Mouse (Mus musculus) intestine, postnatal 0 days (tissue): ENCODE results near the gene Gale. TPM values are rescaled to one million over a fixed set of nuclear protein-coding genes. Genes with fewer than 3 reads are reported as not detected.
A peak's percentile ranks its signal among the peaks of the same experiment; 100 is the strongest.

Source experiments
- ATAC-seq: fragments of 200-750 bp; cut with Nextera tagmentation; 2 replicates; pipeline ENCODE4 v1.8.0; 2017; ENCODE audit warnings: mild to moderate bottlenecking, moderate TSS enrichment, moderate library complexity
- H3K27ac ChIP-seq: fragments of 300-500 bp; sonication (generic); 2 replicates; pipeline ENCODE4 v1.5.1; 2014; ENCODE audit warnings: mild to moderate bottlenecking, low read depth, low read length, moderate library complexity
- H3K27me3 ChIP-seq: fragments of 300-500 bp; sonication (generic); replicated peaks from 2 replicates; pipeline ENCODE4 v1.6.1; 2014; ENCODE audit warnings: low read length, mixed read lengths; ENCODE audit not compliant: control insufficient read depth, insufficient read depth
- H3K36me3 ChIP-seq: fragments of 300-500 bp; sonication (generic); 2 replicates; pipeline ENCODE4 v1.6.1; 2014; ENCODE audit warnings: mild to moderate bottlenecking, moderate library complexity; ENCODE audit not compliant: control insufficient read depth, insufficient read depth
- H3K4me1 ChIP-seq: fragments of 300-500 bp; sonication (generic); replicated peaks from 2 replicates; pipeline ENCODE4 v1.6.1; 2014; ENCODE audit warnings: antibody characterized with exemption, low read length, mixed read lengths; ENCODE audit not compliant: control insufficient read depth, insufficient read depth
- H3K4me2 ChIP-seq: fragments of 300-500 bp; sonication (generic); replicated peaks from 2 replicates; pipeline ENCODE4 v1.6.1; 2014; ENCODE audit warnings: low read depth, mild to moderate bottlenecking, moderate library complexity
- H3K4me3 ChIP-seq: fragments of 300-500 bp; sonication (generic); 2 replicates; pipeline ENCODE4 v1.5.1; 2014; ENCODE audit warnings: low read depth, low read length
- H3K9ac ChIP-seq: fragments of 300-500 bp; sonication (generic); 2 replicates; pipeline ENCODE4 v1.6.1; 2014; ENCODE audit warnings: mild to moderate bottlenecking, low read depth, low read length
- H3K9me3 ChIP-seq: fragments of 300-500 bp; sonication (generic); 2 replicates; pipeline ENCODE4 v1.6.1; 2016; ENCODE audit warnings: mixed run types; ENCODE audit not compliant: control insufficient read depth
- CTCF ChIP-seq: sonication (generic); IDR thresholded peaks from 2 replicates; pipeline ENCODE4 v1.5.1; 2016; ENCODE audit warnings: low read depth, mild to moderate bottlenecking, control low read depth, antibody characterized with exemption, moderate library complexity
- WGBS: fragments of 180-500 bp; shearing (Covaris S2); extraction: QIAGEN DNeasy Blood & Tissue Kit; methylation state at CpG from one replicate; pipeline ENCODE4 v1.1.7; 2014; 5-methylcytosine and 5-hydroxymethylcytosine counted together
- polyA plus RNA-seq: library from polyadenylated mRNA; unstranded; fragments of >200 nt; fragmentation: Nextera tagmentation; extraction: Ambion mirVana; gene quantifications from 2 replicates; pipeline ENCODE4 v1.2.1, GENCODE M21; 2015

Gene Gale
- polyA plus RNA-seq, 1 experiment from 2014 or later, result 131 TPM

DNA sequence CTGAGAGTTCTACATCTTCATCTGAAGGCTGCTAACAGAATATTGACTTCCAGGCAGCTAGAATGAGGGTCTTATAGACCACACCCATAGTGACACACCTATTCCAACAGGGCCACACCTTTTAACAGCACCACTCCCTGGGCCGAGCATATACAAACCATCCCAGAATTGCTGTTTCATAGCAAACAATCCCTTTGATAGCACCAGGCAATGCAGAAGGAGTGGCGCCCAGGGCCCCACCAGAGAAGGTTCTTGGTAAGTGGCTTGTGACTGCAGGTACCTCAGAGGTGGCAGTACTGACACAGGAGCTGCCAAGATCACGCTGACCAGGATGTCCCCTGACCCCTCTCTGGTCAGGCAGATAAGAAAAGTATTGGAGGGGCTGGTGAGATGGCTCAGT is 10.3 kb upstream of the Gale start:
- H3K27me3 ChIP-seq, result no peaks in the 10 kb centered on the region
- TF ChIP-seq CTCF, result no peak
- H3K9ac ChIP-seq, result no peak overlapping the region
- H3K4me3 ChIP-seq, result no peak overlapping the region
- WGBS, result 55% methylated on average over 3 of the region's 3 CpGs
- H3K4me1 ChIP-seq, result no peaks in the 10 kb centered on the region
- 0 out of 2 replicates have a peak overlapping the region, but pooled peaks have one; percentile 15 for H3K27ac ChIP-seq
- H3K36me3 ChIP-seq, result peaks cover 43% of the 10 kb centered on the region
- peak; percentile 18; the same call in 1 of the 2 replicates for ATAC-seq
- no peaks in the 10 kb centered on the region for H3K9me3 ChIP-seq
- H3K4me2 ChIP-seq, result no peak overlapping the region

DNA sequence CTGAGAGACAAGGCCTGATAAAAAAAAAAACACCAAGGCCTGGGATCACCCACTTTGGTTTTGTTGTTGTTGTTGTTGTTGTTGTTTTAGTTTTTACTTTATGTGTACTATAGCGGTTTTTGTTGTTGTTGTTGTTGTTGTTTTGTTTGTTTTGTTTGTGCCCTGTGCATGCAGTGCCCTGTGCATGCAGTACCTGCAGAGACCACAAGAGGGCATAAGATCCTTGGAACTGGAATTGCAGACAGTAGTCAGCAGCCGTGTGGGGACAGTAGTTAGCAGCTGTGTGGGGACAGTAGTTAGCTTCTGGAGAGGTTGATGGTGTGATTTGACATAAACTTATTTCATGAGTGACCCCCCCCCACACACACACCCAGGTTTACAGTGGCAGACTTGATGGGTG is 9.3 kb upstream of the Gale start:
- no peak overlapping the region for H3K4me3 ChIP-seq
- H3K4me1 ChIP-seq, result 0 out of 2 replicates have a peak, but pooled peaks cover 3% of the 10 kb centered on the region
- ATAC-seq, result no peak
- 24% methylated on average over 2 of the region's 2 CpGs for WGBS
- no peak overlapping the region for H3K9ac ChIP-seq
- H3K36me3 ChIP-seq, result peaks cover 47% of the 10 kb centered on the region
- no peak overlapping the region for H3K4me2 ChIP-seq
- no peaks in the 10 kb centered on the region for H3K9me3 ChIP-seq
- no peak overlapping the region for H3K27ac ChIP-seq
- H3K27me3 ChIP-seq, result no peaks in the 10 kb centered on the region
- TF ChIP-seq CTCF, result peak; percentile 96

DNA sequence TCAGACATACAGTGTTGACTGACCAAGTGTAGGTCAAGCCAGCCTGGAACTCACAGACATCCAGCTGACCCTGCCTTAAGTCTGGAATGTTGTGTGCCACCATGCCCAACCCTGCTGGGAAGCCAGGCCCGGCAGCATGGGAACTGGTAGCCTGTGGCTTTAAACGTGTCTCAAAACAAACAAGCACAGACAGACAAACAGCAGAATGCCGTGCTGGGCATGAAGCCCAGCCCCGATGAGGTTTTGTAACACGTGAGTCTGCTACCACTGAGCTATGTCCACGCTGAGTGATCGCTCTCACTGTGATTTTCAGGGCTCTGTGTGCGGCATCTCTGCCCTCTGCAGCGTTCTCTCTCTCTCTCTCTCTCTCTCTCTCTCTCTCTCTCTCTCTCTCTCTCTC is 7.6 kb upstream of the Gale start:
- WGBS, result 83% methylated on average over 9 of the region's 9 CpGs
- no peak for ATAC-seq
- Histone ChIP-seq H3K4me1 (0 out of 2 replicates have a peak, but pooled peaks cover 4% of the 10 kb centered on the region), H3K4me2 (no peak overlapping the region), H3K36me3 (peaks cover 58% of the 10 kb centered on the region), H3K9ac (no peak overlapping the region), H3K9me3 (no peaks in the 10 kb centered on the region), H3K4me3 (no peak overlapping the region), H3K27me3 (no peaks in the 10 kb centered on the region), H3K27ac (no peak overlapping the region)
- TF ChIP-seq CTCF, result no peak

DNA sequence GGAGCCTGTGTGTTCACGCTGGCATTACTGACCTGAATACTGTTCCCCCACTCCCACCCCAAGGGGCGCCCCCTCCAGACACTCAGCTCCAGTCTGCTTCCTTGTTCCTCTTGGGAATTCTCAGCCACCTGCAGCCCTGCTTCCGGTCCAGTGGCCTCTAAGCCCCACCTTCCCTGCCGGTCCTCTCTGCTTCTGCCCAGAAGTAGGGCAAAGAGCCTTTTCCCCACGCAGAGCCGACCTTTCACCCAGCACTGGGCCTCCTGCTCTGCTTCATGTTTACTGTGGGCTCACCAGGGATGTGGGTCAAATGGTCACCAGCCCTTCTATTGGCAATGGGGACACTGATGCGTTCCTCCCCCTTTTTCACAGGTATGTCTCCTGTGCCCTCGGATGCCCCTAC is 5.2 kb upstream of the Gale start:
- Histone ChIP-seq H3K27ac (peak overlapping the region; percentile 90), H3K36me3 (peaks cover 55% of the 10 kb centered on the region), H3K9ac (peak overlapping the region; percentile 22; the same call in 1 of the 2 replicates), H3K27me3 (no peaks in the 10 kb centered on the region), H3K4me1 (0 out of 2 replicates have a peak, but pooled peaks cover 4% of the 10 kb centered on the region), H3K9me3 (no peaks in the 10 kb centered on the region), H3K4me2 (peak overlapping the region; percentile 56), H3K4me3 (peak overlapping the region; percentile 9; the same call in 1 of the 2 replicates)
- WGBS, result 27% methylated on average over 8 of the region's 8 CpGs
- ATAC-seq, result peak; percentile 87
- peak; percentile 39 for TF ChIP-seq CTCF

DNA sequence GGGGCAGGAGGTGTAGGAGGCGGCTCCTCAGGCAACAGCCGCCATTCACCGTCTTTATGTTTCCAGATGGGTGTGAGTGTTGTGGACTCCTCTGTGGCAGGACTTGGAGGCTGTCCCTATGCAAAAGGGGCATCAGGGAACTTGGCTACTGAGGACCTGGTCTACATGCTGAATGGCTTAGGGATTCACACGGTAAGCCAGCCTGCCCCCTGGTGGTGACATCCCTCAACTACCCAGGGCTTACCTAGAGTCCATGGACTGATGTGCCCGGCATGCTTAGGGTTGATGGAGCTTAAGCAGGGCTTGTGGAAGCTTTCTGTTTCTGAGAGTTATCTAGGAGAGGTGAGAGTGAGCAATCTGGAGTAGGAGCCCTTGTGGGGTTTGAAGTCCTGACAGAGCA is 2.8 kb upstream of the Gale start:
- ATAC-seq, result no peak

DNA sequence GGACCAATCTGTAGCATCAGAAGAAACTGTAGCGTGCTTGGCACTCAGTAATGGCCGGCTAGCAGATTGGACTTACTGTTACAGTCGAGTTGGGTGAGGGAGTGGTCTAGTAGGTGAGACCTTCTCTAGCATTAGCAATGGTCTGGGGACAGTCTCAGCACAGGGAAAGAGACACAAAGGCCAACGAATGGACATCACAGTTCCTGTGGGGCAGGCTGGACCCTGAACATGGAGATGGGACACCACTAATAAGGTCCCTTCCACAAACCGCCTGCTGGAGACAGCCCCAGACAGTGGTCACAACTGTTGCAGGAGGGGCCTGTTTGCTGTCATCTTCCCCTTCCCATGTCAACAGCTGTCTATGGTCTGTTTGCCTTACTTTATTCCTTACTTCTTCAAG is 1.8 kb upstream of the Gale start:
- Histone ChIP-seq H3K9ac (no peak overlapping the region), H3K27ac (no peak overlapping the region), H3K4me2 (no peak overlapping the region), H3K9me3 (no peaks in the 10 kb centered on the region), H3K36me3 (peaks cover 37% of the 10 kb centered on the region), H3K4me1 (0 out of 2 replicates have a peak, but pooled peaks cover 4% of the 10 kb centered on the region), H3K4me3 (no peak overlapping the region), H3K27me3 (no peaks in the 10 kb centered on the region)
- 90% methylated on average over 5 of the region's 5 CpGs for WGBS
- no peak for ATAC-seq
- no peak for TF ChIP-seq CTCF

More for the DNA sequence above, 2.8 kb upstream of the Gale start:
- Histone ChIP-seq H3K4me3 (no peak overlapping the region), H3K9me3 (no peaks in the 10 kb centered on the region), H3K4me1 (0 out of 2 replicates have a peak, but pooled peaks cover 4% of the 10 kb centered on the region), H3K4me2 (no peak overlapping the region), H3K36me3 (peaks cover 37% of the 10 kb centered on the region), H3K9ac (no peak overlapping the region), H3K27me3 (no peaks in the 10 kb centered on the region), H3K27ac (no peak overlapping the region)
- 28% methylated on average over 5 of the region's 5 CpGs for WGBS
- peak; percentile 97 for TF ChIP-seq CTCF

DNA sequence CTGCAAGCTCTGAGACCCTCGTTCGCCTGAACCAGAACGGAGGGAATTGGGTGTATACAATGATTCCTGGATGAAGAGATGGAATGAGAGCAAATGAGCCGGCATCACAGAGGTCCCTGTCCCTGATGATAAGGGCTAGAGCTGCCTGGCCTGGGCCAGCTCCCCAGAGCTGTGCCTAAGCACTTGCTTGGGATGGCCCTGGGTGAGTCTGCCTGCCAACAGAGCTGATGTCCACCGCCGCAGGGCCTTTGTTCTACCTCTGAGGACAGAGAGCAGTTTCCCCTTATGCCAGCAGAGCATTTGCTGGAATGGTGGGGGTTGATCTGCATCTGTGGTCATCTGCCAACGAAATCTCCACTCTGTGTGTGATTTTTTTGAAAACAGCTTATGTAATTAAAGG is 1.3 kb upstream of the Gale start:
- TF ChIP-seq CTCF, result no peak
- 80% methylated on average over 7 of the region's 7 CpGs for WGBS

More for the DNA sequence above, 1.3 kb upstream of the Gale start:
- no peaks in the 10 kb centered on the region for H3K27me3 ChIP-seq
- peaks cover 41% of the 10 kb centered on the region for H3K36me3 ChIP-seq
- no peak for ATAC-seq
- no peak overlapping the region for H3K4me2 ChIP-seq
- H3K9ac ChIP-seq, result no peak overlapping the region
- H3K9me3 ChIP-seq, result no peaks in the 10 kb centered on the region
- H3K4me1 ChIP-seq, result 0 out of 2 replicates have a peak, but pooled peaks cover 4% of the 10 kb centered on the region
- no peak overlapping the region for H3K4me3 ChIP-seq
- H3K27ac ChIP-seq, result no peak overlapping the region
